22 mouse cellular contexts compared by ENCODE assay signal in the genomic region with DNA sequence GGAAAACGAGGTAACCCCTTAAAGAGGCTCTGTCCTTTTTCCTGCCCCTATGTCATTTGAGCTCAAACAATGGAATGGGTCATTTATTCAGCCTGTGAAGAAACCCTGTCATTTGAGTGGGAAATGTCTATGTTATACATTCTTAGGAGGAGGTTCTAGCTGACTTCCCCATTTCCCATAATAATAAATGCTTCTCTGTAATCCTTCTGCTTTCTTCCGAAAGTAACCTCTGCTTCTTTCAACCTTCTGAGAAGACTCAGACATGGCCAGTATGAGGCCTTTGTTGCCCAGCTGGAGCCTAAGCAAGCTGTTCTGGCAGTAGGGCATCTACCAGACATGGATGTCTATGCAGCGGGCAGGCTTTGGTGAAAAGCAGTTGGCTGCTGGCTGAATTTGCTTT.
"Had no signal": no experiment of that assay in that cellular context is flagged by ENCODE, and none has a peak within 500 bp of the region (broad histone marks: within the 10 kb centered on the region; RNA-seq: fewer than 3 reads in every experiment).

No protein-coding gene starts in this region.

- H3K4me2 ChIP-seq: limb, embryonic 13.5 days; liver, embryonic 13.5 days; midbrain, embryonic 13.5 days; neural tube, embryonic 13.5 days; stomach, embryonic 15.5 days had no signal

- DNase-seq: kidney, adult 11 months; kidney, adult 8-10 months; kidney, postnatal 25 days; layer of hippocampus, postnatal 36 days; liver, embryonic 13.5 days; lung, adult 2 months; lung, postnatal 14 days; lung, postnatal 4 days; retina, postnatal 1 day; right cerebral cortex, postnatal 25 days; spleen, adult 18-20 months; thymus, postnatal 25 days had no signal

- H3K36me3 ChIP-seq: limb, embryonic 10.5 days; limb, embryonic 13.5 days; liver, embryonic 13.5 days; midbrain, embryonic 10.5 days; midbrain, embryonic 13.5 days; neural tube, embryonic 13.5 days; stomach, embryonic 15.5 days had no signal

- H3K27me3 ChIP-seq: liver, embryonic 13.5 days; megakaryocyte, embryonic 14.5 days; midbrain, embryonic 13.5 days; neural tube, embryonic 13.5 days; stomach, embryonic 15.5 days had no signal

- H3K4me1 ChIP-seq: limb, embryonic 10.5 days; midbrain, embryonic 13.5 days had no signal

- H3K4me3 ChIP-seq: limb, embryonic 10.5 days; limb, embryonic 13.5 days; liver, embryonic 13.5 days; megakaryocyte, embryonic 14.5 days; midbrain, embryonic 10.5 days; midbrain, embryonic 13.5 days; myocyte; neural tube, embryonic 13.5 days; stomach, embryonic 15.5 days had no signal

- H3K27ac ChIP-seq: kidney, postnatal 0 days; limb, embryonic 10.5 days; limb, embryonic 13.5 days; liver, embryonic 13.5 days; midbrain, embryonic 10.5 days; midbrain, embryonic 13.5 days; neural tube, embryonic 13.5 days; stomach, embryonic 15.5 days had no signal

- ATAC-seq: midbrain, embryonic 13.5 days; midbrain, embryonic 16.5 days had no signal

- H3K9ac ChIP-seq: limb, embryonic 13.5 days; liver, embryonic 13.5 days; midbrain, embryonic 13.5 days; neural tube, embryonic 13.5 days; stomach, embryonic 15.5 days had no signal

- H3K9me3 ChIP-seq: limb, embryonic 10.5 days; limb, embryonic 13.5 days; liver, embryonic 13.5 days; megakaryocyte, embryonic 14.5 days; midbrain, embryonic 10.5 days; midbrain, embryonic 13.5 days; neural tube, embryonic 13.5 days; stomach, embryonic 15.5 days had no signal
